Mouse (Mus musculus) heart, embryonic 11.5 days (tissue): ENCODE measurements around the gene Lamb3. TPM values are rescaled to one million over a fixed set of nuclear protein-coding genes. Genes with fewer than 3 reads are reported as not detected.
A peak's percentile ranks its signal among the peaks of the same experiment; 100 is the strongest.

Experiments
- ATAC-seq: fragments of 200-750 bp; cut with Nextera tagmentation; replicated peaks from 2 replicates; pipeline ENCODE4 v1.8.0; 2017; ENCODE audit warnings: moderate library complexity; ENCODE audit not compliant: insufficient number of reproducible peaks, low FRiP score, low TSS enrichment
- H3K27ac ChIP-seq: fragments of 300-500 bp; sonication (generic); 2 replicates; pipeline ENCODE4 v1.5.1; 2014; ENCODE audit warnings: mild to moderate bottlenecking, low read depth, low read length
- H3K27me3 ChIP-seq: fragments of 300-500 bp; sonication (generic); 2 replicates; pipeline ENCODE4 v1.6.1; 2014; ENCODE audit warnings: mild to moderate bottlenecking, low read length, mixed read lengths; ENCODE audit not compliant: control insufficient read depth, insufficient read depth
- H3K36me3 ChIP-seq: fragments of 300-500 bp; sonication (generic); 2 replicates; pipeline ENCODE4 v1.6.1; 2014; ENCODE audit warnings: mild to moderate bottlenecking, low read length, moderate library complexity, mixed read lengths; ENCODE audit not compliant: control insufficient read depth, insufficient read depth
- H3K4me1 ChIP-seq: fragments of 300-500 bp; sonication (generic); 2 replicates; pipeline ENCODE4 v1.6.1; 2014; ENCODE audit warnings: low read length; ENCODE audit not compliant: control insufficient read depth, insufficient read depth
- H3K4me2 ChIP-seq: fragments of 300-500 bp; sonication (generic); 2 replicates; pipeline ENCODE4 v1.6.1; 2014; ENCODE audit warnings: mild to moderate bottlenecking, moderate library complexity
- H3K4me3 ChIP-seq: fragments of 300-500 bp; sonication (generic); 2 replicates; pipeline ENCODE4 v1.5.1; 2014; ENCODE audit warnings: low read depth, low read length
- H3K9ac ChIP-seq: fragments of 300-500 bp; sonication (generic); 2 replicates; pipeline ENCODE4 v1.6.1; 2014; ENCODE audit warnings: mild to moderate bottlenecking, low read depth, low read length, moderate library complexity
- H3K9me3 ChIP-seq: fragments of 300-500 bp; sonication (generic); replicated peaks from 2 replicates; pipeline ENCODE4 v1.6.1; 2016; ENCODE audit warnings: low read length; ENCODE audit not compliant: control insufficient read depth
- WGBS: fragments of 180-500 bp; shearing (Covaris S2); extraction: QIAGEN DNeasy Blood & Tissue Kit; methylation state at CpG from one replicate; pipeline ENCODE4 v1.1.7; 2014; ENCODE audit not compliant: insufficient replicate concordance; 5-methylcytosine and 5-hydroxymethylcytosine counted together
- polyA plus RNA-seq: library from polyadenylated mRNA; unstranded; fragments of >200 nt; fragmentation: Nextera tagmentation; extraction: Ambion mirVana; gene quantifications from 2 replicates; pipeline ENCODE4 v1.2.1, GENCODE M21; 2014

Lamb3 gene
- polyA plus RNA-seq, 1 experiment from 2014 or later, result 0.64 TPM

GRCm38 (mm10) chr1:193381597-193382404, 174.3 kb downstream of the Lamb3 start:
- Histone ChIP-seq H3K9ac (0 out of 2 replicates have a peak overlapping the region, but pooled peaks have one; percentile 39), H3K27me3 (no peaks in the 10 kb centered on the region), H3K4me3 (peak overlapping the region; percentile 39), H3K4me2 (peak overlapping the region; percentile 77), H3K27ac (peak overlapping the region; percentile 73), H3K4me1 (peaks cover 18% of the 10 kb centered on the region), H3K36me3 (no peaks in the 10 kb centered on the region), H3K9me3 (no peaks in the 10 kb centered on the region)
- ATAC-seq, result peak; percentile 33
- 26% methylated on average over 11 of the region's 11 CpGs for WGBS

- Histone ChIP-seq H3K27me3 (no peaks in the 10 kb centered on the region), H3K9ac (peak overlapping the region; percentile 68), H3K36me3 (no peaks in the 10 kb centered on the region), H3K4me3 (peak overlapping the region; percentile 39), H3K9me3 (no peaks in the 10 kb centered on the region), H3K4me2 (peak overlapping the region; percentile 77), H3K4me1 (peaks cover 18% of the 10 kb centered on the region), H3K27ac (peak overlapping the region; percentile 73)
- under 1% methylated on average over 8 of the region's 8 CpGs for WGBS
- peak; percentile 87 for ATAC-seq
Measured at GRCm38 (mm10) chr1:193382435-193382834, 174.9 kb downstream of the Lamb3 start.

- Histone ChIP-seq H3K4me1 (peaks cover 18% of the 10 kb centered on the region), H3K27me3 (no peaks in the 10 kb centered on the region), H3K27ac (peak overlapping the region; percentile 73), H3K36me3 (no peaks in the 10 kb centered on the region), H3K9ac (peak overlapping the region; percentile 68), H3K4me3 (peak overlapping the region; percentile 39), H3K9me3 (no peaks in the 10 kb centered on the region), H3K4me2 (peak overlapping the region; percentile 77)
- 0 out of 2 replicates have a peak, but pooled peaks have one; percentile 28 for ATAC-seq
- WGBS, result 7% methylated on average over 8 of the region's 8 CpGs
Measured at GRCm38 (mm10) chr1:193382841-193383462, 175.5 kb downstream of the Lamb3 start.

DNA sequence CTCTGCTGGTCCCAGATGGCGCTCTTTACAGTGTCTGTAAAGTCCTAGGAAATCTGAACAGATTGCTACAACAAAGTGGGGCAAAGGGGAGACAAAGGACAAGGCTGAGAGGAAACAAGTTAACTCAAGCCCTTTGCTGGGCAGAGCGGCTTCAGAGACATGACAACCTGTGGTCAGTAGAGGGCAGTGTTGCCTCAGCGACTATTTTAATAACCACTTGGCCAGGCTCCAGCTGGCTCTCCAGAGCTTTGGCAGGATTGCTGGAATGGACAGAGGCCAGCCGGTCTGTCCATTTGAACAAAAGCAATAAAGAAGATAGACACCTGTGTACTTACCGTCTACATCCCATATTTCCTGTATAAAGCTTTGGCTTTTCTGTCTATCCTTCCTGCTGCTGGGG, 178.6 kb downstream of the Lamb3 start:
- H3K36me3 ChIP-seq, result no peaks in the 10 kb centered on the region
- H3K9ac ChIP-seq, result no peak overlapping the region
- no peak overlapping the region for H3K4me3 ChIP-seq
- WGBS, result under 1% methylated on average over 5 of the region's 5 CpGs
- peaks cover 42% of the 10 kb centered on the region for H3K4me1 ChIP-seq
- no peaks in the 10 kb centered on the region for H3K27me3 ChIP-seq
- H3K9me3 ChIP-seq, result no peaks in the 10 kb centered on the region
- no peak overlapping the region for H3K4me2 ChIP-seq
- no peak overlapping the region for H3K27ac ChIP-seq
- ATAC-seq, result no peak

DNA sequence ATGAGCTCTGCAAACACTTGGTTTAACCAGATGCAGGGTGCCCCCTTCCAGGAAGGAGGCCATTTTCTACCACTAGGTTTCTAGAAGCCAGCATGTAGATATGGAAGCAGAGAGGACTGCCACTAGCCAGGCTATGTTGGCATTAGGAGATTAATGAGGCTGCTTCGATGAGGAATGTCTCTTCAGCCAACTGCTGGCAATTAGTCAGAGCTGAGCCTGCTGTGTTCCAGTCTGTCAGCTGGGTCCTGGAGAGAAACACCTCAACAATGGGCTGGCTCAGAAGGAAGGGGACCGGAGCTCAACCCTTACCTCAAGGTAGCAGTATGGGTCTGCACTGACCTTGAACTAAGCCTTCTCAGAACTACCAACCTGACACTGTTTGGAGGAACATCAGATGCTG, 179.7 kb downstream of the Lamb3 start:
- Histone ChIP-seq H3K4me3 (no peak overlapping the region), H3K4me2 (no peak overlapping the region), H3K4me1 (peaks cover 34% of the 10 kb centered on the region), H3K27ac (no peak overlapping the region), H3K9ac (no peak overlapping the region), H3K36me3 (no peaks in the 10 kb centered on the region), H3K9me3 (no peaks in the 10 kb centered on the region), H3K27me3 (no peaks in the 10 kb centered on the region)
- WGBS, result 40% methylated on average over 2 of the region's 2 CpGs
- no peak for ATAC-seq

GRCm38 (mm10) chr1:193389505-193389904, 182.0 kb downstream of the Lamb3 start:
- Histone ChIP-seq H3K9ac (no peak overlapping the region), H3K4me1 (peaks cover 33% of the 10 kb centered on the region), H3K27ac (peak overlapping the region; percentile 43; the same call in 1 of the 2 replicates), H3K4me3 (no peak overlapping the region), H3K4me2 (no peak overlapping the region), H3K9me3 (no peaks in the 10 kb centered on the region), H3K27me3 (no peaks in the 10 kb centered on the region), H3K36me3 (no peaks in the 10 kb centered on the region)
- ATAC-seq, result no peak
- WGBS, result 16% methylated on average over 3 of the region's 3 CpGs

DNA sequence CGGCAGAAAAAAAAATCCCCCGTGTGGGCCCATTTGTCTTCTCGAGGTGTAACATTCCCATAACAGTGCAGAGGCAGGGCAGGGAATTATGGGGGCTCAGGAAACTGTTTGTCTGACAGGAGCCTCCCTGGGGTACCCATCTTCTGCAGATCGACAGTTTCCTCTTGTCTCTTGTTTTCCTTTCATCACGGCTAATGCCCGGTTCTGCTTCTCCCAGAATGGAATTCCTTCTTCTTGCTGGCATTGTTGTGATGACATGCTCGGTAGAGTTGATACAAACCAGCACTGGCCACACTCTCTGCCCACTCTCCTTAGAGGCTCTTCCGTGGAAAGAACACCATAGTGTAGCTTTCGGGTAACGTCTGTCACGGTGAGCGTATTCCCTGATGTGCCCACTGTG, 182.5 kb downstream of the Lamb3 start:
- ATAC-seq, result no peak

GRCm38 (mm10) chr1:193392266-193392665, 184.8 kb downstream of the Lamb3 start:
- 82% methylated on average over 3 of the region's 3 CpGs for WGBS
- Histone ChIP-seq H3K9ac (no peak overlapping the region), H3K4me3 (no peak overlapping the region), H3K27ac (no peak overlapping the region), H3K9me3 (no peaks in the 10 kb centered on the region), H3K36me3 (no peaks in the 10 kb centered on the region), H3K27me3 (no peaks in the 10 kb centered on the region), H3K4me2 (no peak overlapping the region), H3K4me1 (peaks cover 24% of the 10 kb centered on the region)
- ATAC-seq, result no peak

More for the DNA sequence above, 182.5 kb downstream of the Lamb3 start:
- Histone ChIP-seq H3K36me3 (no peaks in the 10 kb centered on the region), H3K4me1 (peaks cover 33% of the 10 kb centered on the region), H3K9me3 (no peaks in the 10 kb centered on the region), H3K27ac (peak overlapping the region; percentile 3; the same call in 1 of the 2 replicates), H3K4me2 (no peak overlapping the region), H3K9ac (no peak overlapping the region), H3K27me3 (no peaks in the 10 kb centered on the region), H3K4me3 (no peak overlapping the region)
- WGBS, result 21% methylated on average over 12 of the region's 12 CpGs
